Mouse (Mus musculus) liver, embryonic 14.5 days (tissue): ENCODE results near the gene Stag1. TPM values are rescaled to one million over a fixed set of nuclear protein-coding genes. Genes with fewer than 3 reads are reported as not detected.

Source experiments
- ATAC-seq: fragments of 200-750 bp; cut with Nextera tagmentation; 2 replicates; pipeline ENCODE4 v1.8.0; 2017; ENCODE audit warnings: moderate number of reproducible peaks, mild to moderate bottlenecking, moderate library complexity; ENCODE audit not compliant: insufficient read depth
- DNase-seq, 3 experiments: peaks; one replicate each; pipeline ENCODE4 v3.0.0-alpha.2; 2012 to 2013; ENCODE audit warnings: low read depth in 3 of 3, low spot score in 3 of 3
- H3K27ac ChIP-seq: fragments of 300-500 bp; sonication (generic); 2 replicates; pipeline ENCODE4 v1.5.1; 2014; ENCODE audit warnings: moderate library complexity, mild to moderate bottlenecking, control low read depth, inconsistent platforms
- H3K27me3 ChIP-seq: fragments of 300-500 bp; sonication (generic); 2 replicates; pipeline ENCODE4 v1.6.1; 2014; ENCODE audit warnings: mild to moderate bottlenecking, low read length, moderate library complexity; ENCODE audit not compliant: control insufficient read depth, insufficient read depth
- H3K36me3 ChIP-seq: fragments of 300-500 bp; sonication (generic); replicated peaks from 2 replicates; pipeline ENCODE4 v1.6.1; 2014; ENCODE audit warnings: low read depth; ENCODE audit not compliant: control insufficient read depth, insufficient read depth
- H3K4me1 ChIP-seq, 2 experiments: fragments of 200-500 bp in 1 of 2; fragments of 300-500 bp in 1 of 2; sonication (generic) in 1 of 2; replicated peaks; 2 replicates each; pipeline ENCODE4 v1.6.1; 2012 to 2014; ENCODE audit warnings: antibody characterized with exemption in 1 of 2, inconsistent platforms in 1 of 2, low read length in 1 of 2; ENCODE audit not compliant: control insufficient read depth in 2 of 2, insufficient read depth in 2 of 2
- H3K4me2 ChIP-seq: fragments of 300-500 bp; sonication (generic); 2 replicates; pipeline ENCODE4 v1.6.1; 2014; ENCODE audit warnings: low read depth, mild to moderate bottlenecking, control low read depth, moderate library complexity
- H3K4me3 ChIP-seq, 2 experiments: fragments of 200-500 bp in 1 of 2; fragments of 300-500 bp in 1 of 2; sonication (generic) in 1 of 2; 2 replicates each; pipeline ENCODE4 v1.5.1; 2012 to 2014; ENCODE audit warnings: low read depth in 2 of 2, low read length in 2 of 2, mild to moderate bottlenecking in 2 of 2, control low read depth in 1 of 2, inconsistent platforms in 1 of 2, moderate library complexity in 1 of 2; ENCODE audit not compliant: insufficient read depth in 1 of 2
- H3K9ac ChIP-seq: fragments of 300-500 bp; sonication (generic); replicated peaks from 2 replicates; pipeline ENCODE4 v1.6.1; 2014; ENCODE audit warnings: mild to moderate bottlenecking, control low read depth, moderate library complexity
- H3K9me3 ChIP-seq: fragments of 300-500 bp; sonication (generic); 2 replicates; pipeline ENCODE4 v1.6.1; 2016; ENCODE audit warnings: low read length, mixed read lengths; ENCODE audit not compliant: control insufficient read depth
- CTCF ChIP-seq: IDR thresholded peaks from 2 replicates; pipeline ENCODE4 v1.5.1; 2016; ENCODE audit warnings: antibody characterized with exemption, low read depth, control low read depth
- EP300 ChIP-seq: IDR thresholded peaks from 2 replicates; pipeline ENCODE4 v1.6.1; 2016; ENCODE audit warnings: antibody characterized with exemption, low read depth
- WGBS: fragments of 180-500 bp; shearing (Covaris S2); extraction: QIAGEN DNeasy Blood & Tissue Kit; methylation state at CpG from one replicate; pipeline ENCODE4 v1.1.7; 2014; ENCODE audit not compliant: insufficient replicate concordance; 5-methylcytosine and 5-hydroxymethylcytosine counted together
- polyA plus RNA-seq, 2 experiments: library from polyadenylated mRNA; depleted of rRNA in 1 of 2; stranded (reverse) in 1 of 2; unstranded in 1 of 2; fragments of >200 nt; fragmentation: Nextera tagmentation in 1 of 2; extraction: Ambion mirVana in 1 of 2; gene quantifications; 2 replicates each; pipeline versions ENCODE4 v1.2.1 to v1.2.3; 2012 to 2014

Gene Stag1
- polyA plus RNA-seq (2012; rRNA removed) (6.0 and 11.6 TPM in 2 replicates), polyA plus RNA-seq (2014; fragmentation: Nextera tagmentation; extraction: Ambion mirVana) (17.0 and 18.2 TPM in 2 replicates)

DNA sequence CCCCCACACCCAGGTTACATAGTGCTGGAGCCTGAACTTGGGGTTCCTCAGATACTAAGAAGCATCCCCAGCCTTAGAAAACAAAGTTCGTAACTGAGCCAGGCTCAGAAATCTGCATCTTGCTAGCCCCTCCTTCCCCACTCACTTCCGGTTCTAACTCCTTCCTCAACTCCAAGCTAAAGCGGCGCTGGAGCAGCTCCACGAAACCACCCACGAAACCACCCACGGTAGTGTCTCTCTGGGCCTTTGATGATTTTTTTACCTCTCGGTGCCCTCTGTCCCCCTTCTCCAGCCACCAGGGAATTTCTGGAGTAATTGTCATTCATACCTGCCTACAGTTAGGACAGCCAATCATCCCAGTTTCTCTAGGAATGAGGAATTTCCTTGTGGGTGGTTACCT is at the start of gene Stag1:
Gene Stag1 (plus strand): TSS at position 253 of the 400 bp plus-strand sequence.
- WGBS: 70% methylated on average over 8 of the region's 8 CpGs
- no peak within 1 kb of the TSS for H3K4me3 ChIP-seq
- no peaks in the 10 kb centered on the region for H3K36me3 ChIP-seq
- no peak within 1 kb of the TSS for H3K27ac ChIP-seq
- H3K9ac ChIP-seq: no peak within 1 kb of the TSS
- no peaks in the 10 kb centered on the region for H3K4me1 ChIP-seq
- no peak for ATAC-seq
- H3K4me2 ChIP-seq: no peak within 1 kb of the TSS
- H3K9me3 ChIP-seq: no peaks in the 10 kb centered on the region
- no peaks in the 10 kb centered on the region for H3K27me3 ChIP-seq
- DNase-seq: no peak
- TF ChIP-seq CTCF (no peak), EP300 (no peak)

DNA sequence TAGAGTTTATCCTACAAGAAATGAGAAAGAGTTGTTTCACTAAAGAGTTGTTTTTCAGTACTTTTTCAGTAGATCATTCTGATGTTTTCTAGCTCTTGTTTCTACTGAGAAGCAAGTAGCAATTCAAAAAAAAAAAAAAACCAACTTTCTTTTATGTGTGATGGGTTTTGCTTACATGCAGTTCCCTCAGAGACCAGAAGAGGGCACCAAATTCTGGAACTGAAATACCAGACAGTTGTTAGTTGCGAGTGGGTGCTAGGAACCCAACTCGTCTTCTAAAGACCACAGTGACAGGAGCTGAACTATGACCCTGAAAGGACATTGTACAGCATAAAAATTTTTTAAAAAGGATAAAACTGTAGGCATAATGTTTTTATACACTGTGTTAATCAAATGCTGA is 49.3 kb upstream of the Stag1 start:
- H3K36me3 ChIP-seq: no peaks in the 10 kb centered on the region
- no peak overlapping the region for H3K4me3 ChIP-seq
- no peak overlapping the region for H3K27ac ChIP-seq
- H3K4me2 ChIP-seq: no peak overlapping the region
- peaks cover 5% of the 10 kb centered on the region for H3K9me3 ChIP-seq
- DNase-seq: peak in 1 of 3 experiments; percentile 7
- 73% methylated on average over 2 of the region's 2 CpGs for WGBS
- no peak for ATAC-seq
- H3K27me3 ChIP-seq: no peaks in the 10 kb centered on the region
- peaks cover 8 to 14% of the 10 kb centered on the region in 2 experiments for H3K4me1 ChIP-seq
- peak; percentile 66 for TF ChIP-seq CTCF
- TF ChIP-seq EP300: no peak
- H3K9ac ChIP-seq: no peak overlapping the region

DNA sequence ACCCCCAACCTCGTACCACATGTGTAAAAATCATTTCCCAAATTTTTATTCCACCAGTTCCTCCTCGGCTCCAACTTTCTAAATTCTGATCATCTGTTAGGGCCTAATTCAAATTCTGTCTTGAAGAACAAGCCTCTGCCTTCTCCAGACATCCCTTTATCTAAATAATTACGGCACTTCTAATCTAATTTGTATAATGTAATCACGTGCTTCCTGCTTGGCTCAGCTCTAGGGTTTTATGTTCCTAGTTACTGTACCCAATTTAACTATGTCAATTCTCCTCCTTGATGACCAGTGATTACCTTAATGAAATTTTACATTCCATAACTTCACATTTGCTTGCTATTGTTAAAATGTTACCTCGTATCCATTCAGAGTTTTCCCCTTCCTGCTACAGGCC is 41.9 kb upstream of the Stag1 start:
- Histone ChIP-seq H3K27me3 (no peaks in the 10 kb centered on the region), H3K4me2 (no peak overlapping the region), H3K9ac (no peak overlapping the region), H3K36me3 (no peaks in the 10 kb centered on the region), H3K27ac (no peak overlapping the region), H3K9me3 (no peaks in the 10 kb centered on the region), H3K4me3 (no peak overlapping the region), H3K4me1 (no peaks in the 10 kb centered on the region)
- ATAC-seq (no peak), DNase-seq (no peak)
- TF ChIP-seq EP300 (no peak), CTCF (no peak)
- 65% methylated on average over 5 of the region's 5 CpGs for WGBS

DNA sequence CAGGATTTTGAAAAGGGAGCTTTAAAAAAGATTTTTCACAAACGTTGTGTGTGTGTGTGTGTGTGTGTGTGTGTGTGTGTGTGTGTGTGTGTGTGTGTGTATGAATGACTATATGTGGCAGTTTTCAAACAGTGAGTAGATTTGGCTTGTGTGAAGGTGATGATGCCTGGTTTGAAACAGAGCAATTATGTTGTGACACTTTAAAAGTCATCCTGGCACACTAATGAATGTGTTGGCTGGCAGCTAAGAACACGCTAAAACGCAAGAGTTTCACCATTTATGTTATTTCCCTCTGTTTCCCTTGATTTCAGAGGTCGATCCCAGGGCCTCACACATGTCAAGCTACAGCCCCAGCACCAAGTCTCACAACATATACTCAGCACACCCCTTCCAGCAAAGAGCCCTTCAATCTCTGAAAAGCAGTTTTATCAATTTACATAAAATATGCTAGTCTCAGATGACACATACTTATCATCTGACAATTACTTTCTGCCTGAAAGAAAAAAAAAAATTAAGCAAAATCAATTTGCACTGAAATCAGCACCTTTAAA is 39.5 kb upstream of the Stag1 start:
- Histone ChIP-seq H3K4me3 (no peak overlapping the region), H3K4me2 (no peak overlapping the region), H3K9ac (no peak overlapping the region), H3K36me3 (no peaks in the 10 kb centered on the region), H3K27me3 (no peaks in the 10 kb centered on the region), H3K9me3 (no peaks in the 10 kb centered on the region), H3K4me1 (no peaks in the 10 kb centered on the region), H3K27ac (no peak overlapping the region)
- ATAC-seq (no peak), DNase-seq (no peak)
- WGBS: 61% methylated on average over 4 of the region's 4 CpGs
- no peak for TF ChIP-seq EP300
- no peak for TF ChIP-seq CTCF

DNA sequence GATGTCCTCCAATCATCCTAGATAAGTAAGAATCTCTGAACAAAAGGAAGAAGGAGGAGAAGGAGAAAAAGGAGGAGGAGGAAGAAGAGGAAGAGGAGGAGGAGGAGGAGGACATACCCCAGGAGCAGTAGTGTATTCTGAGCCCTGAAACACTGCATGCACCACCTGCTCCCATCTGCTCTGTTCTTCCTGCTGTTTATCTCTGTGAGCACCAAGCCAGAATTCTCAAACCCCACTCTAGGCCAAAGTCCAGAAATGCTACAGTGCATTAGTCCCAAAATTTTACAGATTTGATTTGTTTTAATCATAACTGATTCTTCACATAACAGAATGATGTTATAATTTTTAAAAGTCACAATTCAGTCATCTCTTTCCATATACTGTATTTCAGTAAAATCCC is 38.6 kb upstream of the Stag1 start:
- no peak for ATAC-seq

More for the DNA sequence above, 38.6 kb upstream of the Stag1 start:
- no peak overlapping the region for H3K27ac ChIP-seq
- DNase-seq: no peak
- no peaks in the 10 kb centered on the region for H3K4me1 ChIP-seq
- no peaks in the 10 kb centered on the region for H3K27me3 ChIP-seq
- TF ChIP-seq EP300 (no peak), CTCF (no peak)
- H3K4me2 ChIP-seq: no peak overlapping the region
- no peaks in the 10 kb centered on the region for H3K9me3 ChIP-seq
- no peaks in the 10 kb centered on the region for H3K36me3 ChIP-seq
- no peak overlapping the region for H3K9ac ChIP-seq
- no peak overlapping the region for H3K4me3 ChIP-seq
